Mouse (Mus musculus) ovary, postnatal 10 days (tissue): Measurements from ENCODE around the gene Cyp2c39.
"Not testable (repeated sequence)": the region's sequence is repeated elsewhere in the genome, so short reads cannot be mapped to it uniquely, and the experiment has no call there.

ENCODE experiments used
- DNase-seq: peaks from one replicate; pipeline ENCODE4 v3.0.0; 2022; ENCODE audit warnings: low spot score

The Cyp2c39 gene

DNA sequence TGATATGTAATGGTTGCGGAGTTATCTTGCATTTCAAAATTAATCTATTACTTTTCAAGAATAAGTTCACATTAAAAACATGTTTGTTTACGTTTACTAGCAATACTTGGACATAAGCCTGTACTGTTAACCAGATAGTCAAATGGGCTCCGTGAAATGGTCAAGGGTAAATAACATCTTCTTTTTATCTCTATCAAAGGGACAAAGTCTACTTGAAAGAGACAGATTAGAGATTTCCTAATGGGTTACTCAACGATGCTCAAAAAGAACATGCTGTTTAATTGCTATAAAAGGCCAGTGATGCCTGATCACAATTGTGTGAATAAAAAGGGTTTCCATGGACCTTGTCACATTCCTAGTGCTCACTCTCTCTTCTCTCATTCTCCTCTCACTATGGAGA lies at the start of gene Cyp2c39:
Cyp2c39 (plus strand) TSS at position 329 of the 400 bp plus-strand sequence.
- no peak for DNase-seq

DNA sequence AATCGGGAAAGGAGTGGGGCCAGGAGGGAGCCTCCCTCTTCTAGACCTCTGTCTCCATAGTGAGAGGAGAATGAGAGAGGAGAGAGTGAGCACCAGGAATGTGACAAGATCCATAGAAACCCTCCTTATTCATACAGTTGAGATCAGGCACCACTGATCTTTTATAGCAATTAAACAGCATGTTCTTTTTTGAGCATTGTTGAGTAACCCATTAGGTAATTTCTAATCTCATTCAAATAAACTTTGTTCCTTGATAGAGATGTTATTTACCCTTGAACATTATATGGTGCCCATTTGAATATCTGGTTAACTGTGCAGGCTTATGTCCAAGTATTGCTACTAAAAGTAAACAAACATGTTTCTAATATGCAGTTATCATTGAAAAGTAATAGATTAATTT lies 47.7 kb upstream of the Cyp2c39 start, which contains the start of gene Cyp2c38:
Cyp2c38 (minus strand) TSS at position 135 of the 400 bp plus-strand sequence.
- no peak for DNase-seq

DNA sequence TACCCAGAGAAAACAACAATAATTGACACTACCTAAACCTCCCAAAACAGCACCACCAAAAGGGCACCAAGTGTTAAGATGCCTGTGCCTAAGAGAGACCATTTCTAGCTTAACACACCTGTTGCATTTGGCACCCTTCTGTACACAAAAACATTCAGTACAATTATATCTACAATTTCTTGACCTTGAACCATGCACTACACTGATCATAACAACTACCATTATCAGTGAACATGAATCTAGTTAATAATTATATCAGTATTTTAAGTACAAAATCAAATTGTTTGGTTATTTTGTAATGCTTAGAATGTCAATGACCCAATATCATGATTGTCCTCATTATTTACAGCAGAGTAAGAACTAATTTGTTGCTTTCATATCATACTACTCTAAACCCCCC lies 46.7 kb upstream of the Cyp2c39 start:
- DNase-seq = no peak

DNA sequence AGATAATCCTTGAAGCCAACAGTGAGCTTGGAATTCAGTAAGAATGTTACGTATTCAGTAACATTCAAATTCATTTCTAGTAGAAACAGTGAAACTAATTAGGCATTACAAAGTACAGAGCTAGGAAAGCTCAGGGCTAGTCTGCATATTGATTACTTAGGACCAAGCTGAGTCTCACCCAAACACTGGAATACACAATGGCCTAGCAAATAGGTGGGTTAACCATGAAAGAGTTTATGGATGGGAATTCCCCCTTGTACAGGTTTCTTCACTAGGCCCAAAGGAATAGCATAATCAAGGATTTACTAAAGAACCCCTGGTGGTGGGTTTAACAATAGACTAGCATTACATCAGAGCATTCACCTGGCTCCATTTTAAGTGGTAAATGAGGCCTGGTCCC lies 26.7 kb upstream of the Cyp2c39 start:
- not testable (repeated sequence) for DNase-seq

- DNase-seq = no peak
Observed at GRCm38 (mm10) chr19:39506341-39506740, 4.3 kb upstream of the Cyp2c39 start.

DNA sequence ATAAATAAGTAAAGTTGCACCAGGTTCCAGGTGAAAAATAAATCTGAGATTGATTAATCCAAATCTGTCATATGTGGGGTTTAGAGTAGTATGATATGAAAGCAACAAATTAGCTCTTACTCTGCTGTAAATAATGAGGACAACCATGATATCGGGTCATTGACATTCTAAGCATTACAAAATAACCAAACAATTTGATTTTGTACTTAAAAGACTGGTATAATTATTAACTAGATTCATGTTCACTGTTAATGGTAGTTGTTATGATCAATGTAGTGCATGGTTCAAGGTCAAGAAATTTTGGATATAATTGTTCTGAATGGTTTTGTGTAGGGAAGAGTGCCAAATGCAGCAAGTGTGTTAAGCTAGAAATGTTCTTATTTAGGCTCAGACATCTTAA lies 1.1 kb upstream of the Cyp2c39 start:
- no peak for DNase-seq
